22 mouse cellular contexts compared by ENCODE assay signal in the genomic region with DNA sequence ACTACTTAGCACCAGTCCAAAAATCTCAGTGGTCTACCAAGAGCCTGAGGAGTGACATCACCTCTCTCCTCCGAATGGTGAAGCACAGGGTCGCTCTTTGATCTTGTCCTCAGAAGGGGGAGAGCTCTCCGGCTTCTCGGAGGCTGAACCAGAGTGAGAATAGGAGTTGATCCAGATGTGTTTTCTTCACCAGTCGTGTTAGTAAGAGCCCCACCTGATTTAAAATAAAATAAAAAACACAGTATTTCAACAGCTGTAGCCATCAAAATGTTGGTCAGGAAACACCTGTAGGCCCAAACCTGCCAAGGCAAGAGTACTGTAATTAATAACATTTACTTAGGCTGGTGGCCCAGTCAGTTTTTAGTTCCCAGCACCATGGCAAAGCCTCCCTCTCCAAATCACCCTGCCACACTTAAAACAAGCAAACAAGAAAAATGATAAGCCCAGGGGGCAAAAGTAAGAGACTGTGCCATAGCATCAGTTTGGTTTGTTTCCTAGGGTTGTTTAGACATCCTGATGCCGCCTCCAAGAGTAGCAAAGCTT. TPM values are rescaled to one million over a fixed set of nuclear protein-coding genes. Genes with fewer than 3 reads are reported as not detected.
A peak's percentile ranks its signal among the peaks of the same experiment; 100 is the strongest.
DNase-seq lines count a peak whose midpoint lies in the region; ATAC-seq and TF ChIP-seq lines count a peak whose summit lies in the region.
"Had no signal": no experiment of that assay in that cellular context is flagged by ENCODE, and none has a peak within 500 bp of the region (broad histone marks: within the 10 kb centered on the region; RNA-seq: fewer than 3 reads in every experiment).

No protein-coding gene starts in this region.

- no peak for TF ChIP-seq EP300 in lung, postnatal 0 days (IDR thresholded peaks at IDR 0.05)

- no peaks in the 10 kb centered on the region for H3K36me3 ChIP-seq in embryonic facial prominence, embryonic 14.5 days (ENCODE audit: control insufficient read depth, insufficient read depth, low read length)
- no peaks in the 10 kb centered on the region for H3K36me3 ChIP-seq in embryonic facial prominence, embryonic 10.5 days (replicated peaks)
- H3K36me3 ChIP-seq in heart, embryonic 12.5 days = peaks cover 60% of the 10 kb centered on the region
- H3K36me3 ChIP-seq in lung, postnatal 0 days (ENCODE audit: insufficient read depth, low read length) = peaks cover 14% of the 10 kb centered on the region; the same call in 1 of the 2 replicates
- no peaks in the 10 kb centered on the region for H3K36me3 ChIP-seq in forebrain, embryonic 14.5 days (ENCODE audit: control insufficient read depth, insufficient read depth, low read length)
- H3K36me3 ChIP-seq: embryonic facial prominence, embryonic 15.5 days; forebrain, embryonic 15.5 days had no signal

- no peaks in the 10 kb centered on the region for H3K9me3 ChIP-seq in embryonic facial prominence, embryonic 14.5 days (ENCODE audit: control insufficient read depth, low read length)
- H3K9me3 ChIP-seq in embryonic facial prominence, embryonic 10.5 days = no peaks in the 10 kb centered on the region
- H3K9me3 ChIP-seq in heart, embryonic 12.5 days (replicated peaks) = no peaks in the 10 kb centered on the region
- no peaks in the 10 kb centered on the region for H3K9me3 ChIP-seq in lung, postnatal 0 days (ENCODE audit: low read length)
- no peaks in the 10 kb centered on the region for H3K9me3 ChIP-seq in forebrain, embryonic 14.5 days (replicated peaks; ENCODE audit: control insufficient read depth, low read length)
- H3K9me3 ChIP-seq: embryonic facial prominence, embryonic 15.5 days; forebrain, embryonic 15.5 days; hindbrain, embryonic 10.5 days had no signal

- ATAC-seq in embryonic facial prominence, embryonic 14.5 days (ENCODE audit: low read depth) = no peak
- no peak for ATAC-seq in heart, embryonic 12.5 days (ENCODE audit: insufficient number of reproducible peaks, low FRiP score)
- ATAC-seq in lung, postnatal 0 days = no peak
- no peak for ATAC-seq in forebrain, embryonic 14.5 days
- ATAC-seq: activated CD4-positive, CD25-positive, alpha-beta regulatory T cell, adult 4 months; forebrain, embryonic 15.5 days; hindbrain, embryonic 16.5 days had no signal

- no peak overlapping the region for H3K4me2 ChIP-seq in embryonic facial prominence, embryonic 14.5 days (ENCODE audit: low read depth, low read length)
- no peak overlapping the region for H3K4me2 ChIP-seq in heart, embryonic 12.5 days
- H3K4me2 ChIP-seq in lung, postnatal 0 days (replicated peaks; ENCODE audit: low read depth, low read length) = no peak overlapping the region
- no peak overlapping the region for H3K4me2 ChIP-seq in forebrain, embryonic 14.5 days (ENCODE audit: low read length)
- H3K4me2 ChIP-seq: embryonic facial prominence, embryonic 15.5 days; forebrain, embryonic 15.5 days; hindbrain, embryonic 13.5 days had no signal

- no peak for DNase-seq in embryonic facial prominence, embryonic 14.5 days (ENCODE audit: low spot score)
- DNase-seq in embryonic facial prominence, embryonic 10.5 days (ENCODE audit: low spot score) = no peak
- peak; percentile 3 for DNase-seq in heart, postnatal 4 days
- peak; percentile 50 for DNase-seq in lung, postnatal 36 days
- DNase-seq in lung, postnatal 0 days (ENCODE audit: low spot score) = no peak
- DNase-seq in forebrain, embryonic 14.5 days (ENCODE audit: low spot score) = no peak
- DNase-seq: adrenal gland, adult 8-10 months; adrenal gland, postnatal 25 days; cerebellum, adult 11-12 months; cerebellum, adult 8-10 months; cerebellum, postnatal 10 days; cerebellum, postnatal 36 days; embryo, embryonic 11 days; gastrocnemius, postnatal 25 days; heart, adult 18-20 months had no signal

- H3K4me3 ChIP-seq in embryonic facial prominence, embryonic 14.5 days (ENCODE audit: low read depth, low read length) = no peak overlapping the region
- no peak overlapping the region for H3K4me3 ChIP-seq in embryonic facial prominence, embryonic 10.5 days
- H3K4me3 ChIP-seq in heart, embryonic 12.5 days = no peak overlapping the region
- no peak overlapping the region for H3K4me3 ChIP-seq in lung, postnatal 0 days (ENCODE audit: low read depth, low read length)
- H3K4me3 ChIP-seq in forebrain, embryonic 14.5 days (ENCODE audit: low read depth, low read length) = no peak overlapping the region
- H3K4me3 ChIP-seq: embryonic facial prominence, embryonic 15.5 days; forebrain, embryonic 15.5 days; hindbrain, embryonic 10.5 days; hindbrain, embryonic 13.5 days had no signal

- WGBS in embryonic facial prominence, embryonic 14.5 days = 37% methylated on average over 6 of the region's 6 CpGs
- 78% methylated on average over 6 of the region's 6 CpGs for WGBS in embryonic facial prominence, embryonic 10.5 days
- 55% methylated on average over 6 of the region's 6 CpGs for WGBS in heart, embryonic 12.5 days
- WGBS in lung, postnatal 0 days = 58% methylated on average over 6 of the region's 6 CpGs
- WGBS in forebrain, embryonic 14.5 days = 77% methylated on average over 6 of the region's 6 CpGs

- H3K27me3 ChIP-seq in embryonic facial prominence, embryonic 14.5 days (replicated peaks; ENCODE audit: control insufficient read depth, insufficient read depth, low read length) = no peaks in the 10 kb centered on the region
- no peaks in the 10 kb centered on the region for H3K27me3 ChIP-seq in embryonic facial prominence, embryonic 10.5 days (replicated peaks; ENCODE audit: low read depth, poor library complexity, severe bottlenecking)
- no peaks in the 10 kb centered on the region for H3K27me3 ChIP-seq in heart, embryonic 12.5 days (replicated peaks)
- H3K27me3 ChIP-seq in lung, postnatal 0 days (replicated peaks; ENCODE audit: insufficient read depth, low read length) = no peaks in the 10 kb centered on the region
- no peaks in the 10 kb centered on the region for H3K27me3 ChIP-seq in forebrain, embryonic 14.5 days (replicated peaks; ENCODE audit: control insufficient read depth, insufficient read depth, low read length)
- H3K27me3 ChIP-seq: embryonic facial prominence, embryonic 15.5 days; forebrain, embryonic 15.5 days; hindbrain, embryonic 13.5 days had no signal

- peaks cover 12% of the 10 kb centered on the region for H3K4me1 ChIP-seq in embryonic facial prominence, embryonic 14.5 days (ENCODE audit: control insufficient read depth, insufficient read depth, low read length)
- peaks cover 11% of the 10 kb centered on the region for H3K4me1 ChIP-seq in embryonic facial prominence, embryonic 10.5 days
- peaks cover 20% of the 10 kb centered on the region for H3K4me1 ChIP-seq in heart, embryonic 12.5 days (replicated peaks)
- H3K4me1 ChIP-seq in lung, postnatal 0 days (ENCODE audit: insufficient read depth, low read depth, low read length) = peaks cover 4% of the 10 kb centered on the region; the same call in 1 of the 2 replicates
- peaks cover 4% of the 10 kb centered on the region for H3K4me1 ChIP-seq in forebrain, embryonic 14.5 days (ENCODE audit: control insufficient read depth, insufficient read depth, low read length)

- no peak for TF ChIP-seq CTCF in lung, postnatal 0 days (IDR thresholded peaks at IDR 0.05)

- H3K27ac ChIP-seq in embryonic facial prominence, embryonic 14.5 days (replicated peaks; ENCODE audit: low read depth, low read length) = 0 out of 2 replicates have a peak overlapping the region, but pooled peaks have one; percentile 3
- H3K27ac ChIP-seq in embryonic facial prominence, embryonic 10.5 days (replicated peaks) = no peak overlapping the region
- no peak overlapping the region for H3K27ac ChIP-seq in heart, embryonic 12.5 days (ENCODE audit: poor library complexity, severe bottlenecking)
- no peak overlapping the region for H3K27ac ChIP-seq in lung, postnatal 0 days (ENCODE audit: low read length)
- H3K27ac ChIP-seq in forebrain, embryonic 14.5 days (ENCODE audit: low read depth, low read length) = no peak overlapping the region
- H3K27ac ChIP-seq: embryonic facial prominence, embryonic 15.5 days; forebrain, embryonic 15.5 days; hindbrain, embryonic 10.5 days; hindbrain, embryonic 13.5 days had no signal

- H3K9ac ChIP-seq in embryonic facial prominence, embryonic 14.5 days (ENCODE audit: low read depth, low read length) = no peak overlapping the region
- H3K9ac ChIP-seq in heart, embryonic 12.5 days = no peak overlapping the region
- no peak overlapping the region for H3K9ac ChIP-seq in lung, postnatal 0 days (replicated peaks; ENCODE audit: low read depth)
- no peak overlapping the region for H3K9ac ChIP-seq in forebrain, embryonic 14.5 days (ENCODE audit: low read length)
- H3K9ac ChIP-seq: embryonic facial prominence, embryonic 15.5 days; forebrain, embryonic 15.5 days; hindbrain, embryonic 13.5 days had no signal

RNA-seq across cellular contexts. Expression of a gene that starts 52.8 kb away (rescaled TPM):
- 1.6 and 1.9 TPM in 2 replicates for polyA plus RNA-seq in embryonic facial prominence, embryonic 14.5 days (2014; fragmentation: Nextera tagmentation; extraction: Ambion mirVana)
- 0.39 and 0.47 TPM in 2 replicates for polyA plus RNA-seq in embryonic facial prominence, embryonic 10.5 days (2016; fragmentation: Nextera tagmentation; extraction: Ambion mirVana)
- total RNA-seq in heart, postnatal 4 days (2021) = 10 to 100 TPM; 85.3 to 88.9 TPM
- polyA plus RNA-seq in heart, embryonic 12.5 days (2016; fragmentation: Nextera tagmentation; extraction: Ambion mirVana) = 4.6 and 4.8 TPM in 2 replicates
- polyA plus RNA-seq in lung, postnatal 0 days (2015; fragmentation: Nextera tagmentation; extraction: Ambion mirVana) = 22.6 and 26.2 TPM in 2 replicates
- polyA plus RNA-seq in forebrain, embryonic 14.5 days (2014; fragmentation: Nextera tagmentation; extraction: Ambion mirVana) = 0.80 and 1.1 TPM in 2 replicates
- polyA plus RNA-seq: activated CD4-positive, CD25-positive, alpha-beta regulatory T cell, adult 4 months had no signal

Comparison
In these comparisons a context has a peak if more than half of its experiments do, and no peak if none do; other contexts are left out.
1. DNase-seq: peak in heart, postnatal 4 days (single experiment) and lung, postnatal 36 days (single experiment); none in embryonic facial prominence, embryonic 14.5 days (single experiment), embryonic facial prominence, embryonic 10.5 days (single experiment), lung, postnatal 0 days (single experiment) and forebrain, embryonic 14.5 days (single experiment).